Mouse (Mus musculus) brain, adult 2 months (tissue): ENCODE results near the gene Lmx1b.

ENCODE experiments used
- DNase-seq: peaks from one replicate; pipeline ENCODE4 v3.0.0; 2011; ENCODE audit warnings: low read depth, low spot score

Gene Lmx1b

GRCm38 (mm10) chr2:33643721-33644713 lies 3.7 kb upstream of the Lmx1b start:
- no peak for DNase-seq

- DNase-seq = peak; percentile 77
Observed at GRCm38 (mm10) chr2:33642650-33643458, 2.5 kb upstream of the Lmx1b start.

- no peak for DNase-seq
Observed at GRCm38 (mm10) chr2:33641859-33642571, 1.7 kb upstream of the Lmx1b start.

- DNase-seq = no peak
Observed at GRCm38 (mm10) chr2:33640978-33641858, 907 bp upstream of the Lmx1b start.

GRCm38 (mm10) chr2:33639301-33640170 lies 775 bp downstream of the Lmx1b start:
- DNase-seq = no peak

GRCm38 (mm10) chr2:33638141-33638733 lies 2.1 kb downstream of the Lmx1b start:
- DNase-seq = no peak

GRCm38 (mm10) chr2:33637288-33637687 lies 3.0 kb downstream of the Lmx1b start:
- no peak for DNase-seq

- no peak for DNase-seq
Observed at GRCm38 (mm10) chr2:33636628-33637188, 3.6 kb downstream of the Lmx1b start.

GRCm38 (mm10) chr2:33636117-33636521 lies 4.2 kb downstream of the Lmx1b start:
- no peak for DNase-seq

GRCm38 (mm10) chr2:33635323-33636116 lies 4.8 kb downstream of the Lmx1b start:
- no peak for DNase-seq

- DNase-seq = no peak
Observed at GRCm38 (mm10) chr2:33634481-33635090, 5.7 kb downstream of the Lmx1b start.

GRCm38 (mm10) chr2:33633955-33634354 lies 6.4 kb downstream of the Lmx1b start:
- no peak for DNase-seq

GRCm38 (mm10) chr2:33633237-33633636 lies 7.1 kb downstream of the Lmx1b start:
- no peak for DNase-seq

GRCm38 (mm10) chr2:33632551-33633059 lies 7.7 kb downstream of the Lmx1b start:
- no peak for DNase-seq

- DNase-seq = no peak
Observed at GRCm38 (mm10) chr2:33631708-33632343, 8.5 kb downstream of the Lmx1b start.

GRCm38 (mm10) chr2:33631022-33631707 lies 9.1 kb downstream of the Lmx1b start:
- no peak for DNase-seq
